Mouse (Mus musculus): ENCODE data around the gene Ormdl3.

DNA sequence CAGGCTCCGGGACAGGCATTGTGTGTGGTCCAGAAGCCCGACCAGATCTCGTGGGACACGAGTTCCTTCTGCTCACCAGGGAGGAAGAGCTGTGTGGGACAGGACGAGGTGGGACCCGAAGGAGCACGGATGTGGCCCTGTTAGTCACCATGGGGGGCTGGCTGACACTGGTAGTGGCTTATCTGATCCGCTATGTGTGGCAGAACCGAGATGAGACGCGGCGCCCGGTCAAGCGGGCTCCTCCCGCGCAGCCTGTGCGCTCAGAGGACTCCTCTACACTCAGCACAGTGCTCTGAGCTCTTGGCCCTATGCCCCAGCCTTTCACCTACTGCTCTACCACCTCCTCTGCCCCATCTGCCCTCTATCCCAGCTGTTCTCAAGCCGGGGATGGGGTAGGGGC, 12.1 kb upstream of the Ormdl3 start:
- TF ChIP-seq CTCF (IDR thresholded peaks at IDR 0.05; ENCODE audit: low read depth, low read length), result no peak
- TF ChIP-seq EP300 (IDR thresholded peaks at IDR 0.05; ENCODE audit: insufficient read depth, low read depth, low read length), result no peak
- TF ChIP-seq POLR2A (IDR thresholded peaks at IDR 0.05; ENCODE audit: insufficient read depth, low read length), result no peak
